Mouse (Mus musculus) ES-CJ7 (cell line): ENCODE measurements around the gene Srpk2.
"Not testable (repeated sequence)": the region's sequence is repeated elsewhere in the genome, so short reads cannot be mapped to it uniquely, and the experiment has no call there.

Experiments used
- DNase-seq: peaks from one replicate; pipeline ENCODE4 v3.0.0; 2011; ENCODE audit warnings: low read depth, low spot score

The Srpk2 gene

GRCm38 (mm10) chr5:23674829-23675498, 9.5 kb downstream of the Srpk2 start:
- peak; percentile 40 for DNase-seq

GRCm38 (mm10) chr5:23672136-23672535, 12.3 kb downstream of the Srpk2 start:
- no peak for DNase-seq

- peak; percentile 59 for DNase-seq
Observed at GRCm38 (mm10) chr5:23670880-23671279, 13.5 kb downstream of the Srpk2 start.

GRCm38 (mm10) chr5:23665906-23666305, 18.5 kb downstream of the Srpk2 start:
- DNase-seq: peak; percentile 60

GRCm38 (mm10) chr5:23661191-23661590, 23.2 kb downstream of the Srpk2 start:
- DNase-seq: no peak

GRCm38 (mm10) chr5:23658017-23658416, 26.4 kb downstream of the Srpk2 start:
- DNase-seq: no peak

GRCm38 (mm10) chr5:23656590-23656989, 27.8 kb downstream of the Srpk2 start:
- no peak for DNase-seq

GRCm38 (mm10) chr5:23655030-23655429, 29.4 kb downstream of the Srpk2 start:
- DNase-seq: no peak

- no peak for DNase-seq
Observed at GRCm38 (mm10) chr5:23652326-23652725, 32.1 kb downstream of the Srpk2 start.

- DNase-seq: no peak
Observed at GRCm38 (mm10) chr5:23651786-23652185, 32.6 kb downstream of the Srpk2 start.

GRCm38 (mm10) chr5:23650504-23650903, 33.9 kb downstream of the Srpk2 start:
- DNase-seq: no peak

- no peak for DNase-seq
Observed at GRCm38 (mm10) chr5:23649246-23649645, 35.2 kb downstream of the Srpk2 start.

- DNase-seq: peak; percentile 16
Observed at GRCm38 (mm10) chr5:23645671-23646070, 38.7 kb downstream of the Srpk2 start.

- DNase-seq: not testable (repeated sequence)
Observed at GRCm38 (mm10) chr5:23639193-23639592, 45.2 kb downstream of the Srpk2 start.

- peak; percentile 12 for DNase-seq
Observed at GRCm38 (mm10) chr5:23638023-23638422, 46.4 kb downstream of the Srpk2 start.

GRCm38 (mm10) chr5:23637337-23637736, 47.1 kb downstream of the Srpk2 start:
- no peak for DNase-seq

GRCm38 (mm10) chr5:23631490-23631889, 52.9 kb downstream of the Srpk2 start:
- no peak for DNase-seq

GRCm38 (mm10) chr5:23627221-23627620, 57.2 kb downstream of the Srpk2 start:
- DNase-seq: no peak

GRCm38 (mm10) chr5:23626173-23626572, 58.2 kb downstream of the Srpk2 start:
- no peak for DNase-seq

GRCm38 (mm10) chr5:23620621-23621020, 63.8 kb downstream of the Srpk2 start:
- DNase-seq: no peak

GRCm38 (mm10) chr5:23618656-23619055, 65.8 kb downstream of the Srpk2 start:
- DNase-seq: peak; percentile 42

- DNase-seq: no peak
Observed at GRCm38 (mm10) chr5:23617104-23617415, 67.4 kb downstream of the Srpk2 start.

GRCm38 (mm10) chr5:23616270-23617103, 67.9 kb downstream of the Srpk2 start:
- DNase-seq: no peak
